Mouse (Mus musculus) ES-E14 (cell line): ENCODE data around the gene Rapgef2.

Experiments used
- CHD2 ChIP-seq: IDR thresholded peaks from 2 replicates; pipeline ENCODE4 v1.6.1; 2014; ENCODE audit warnings: mild to moderate bottlenecking, low read depth, low read length, inconsistent platforms
- HCFC1 ChIP-seq: IDR thresholded peaks from 2 replicates; pipeline ENCODE4 v1.6.1; 2012; ENCODE audit warnings: low read length, inconsistent platforms, borderline replicate concordance; ENCODE audit not compliant: insufficient read depth
- MAFK ChIP-seq: IDR thresholded peaks from 2 replicates; pipeline ENCODE4 v1.6.1; 2014; ENCODE audit warnings: mild to moderate bottlenecking, low read depth, low read length, inconsistent platforms; ENCODE audit not compliant: insufficient read depth
- ZC3H11A ChIP-seq: IDR thresholded peaks from 2 replicates; pipeline ENCODE4 v1.6.1; 2012; ENCODE audit warnings: low read depth, mild to moderate bottlenecking, inconsistent platforms, low read length, borderline replicate concordance
- ZNF384 ChIP-seq: IDR thresholded peaks from 2 replicates; pipeline ENCODE4 v1.6.1; 2012; ENCODE audit warnings: low read depth, low read length, inconsistent platforms

- TF ChIP-seq CHD2 (no peak), HCFC1 (no peak), MAFK (no peak), ZNF384 (no peak), ZC3H11A (no peak)
These were observed 2.7 kb upstream of the Rapgef2 start for GRCm38 (mm10) chr3:79289050-79289449.
